Mouse (Mus musculus): ENCODE measurements around the gene 1110059G10Rik. TPM values are rescaled to one million over a fixed set of nuclear protein-coding genes. Genes with fewer than 3 reads are reported as not detected.
A peak's percentile ranks its signal among the peaks of the same experiment; 100 is the strongest.

The 1110059G10Rik gene
- 10 to 100 TPM; 25.4 to 31.7 TPM for polyA plus RNA-seq (2017; shearing (Covaris generic))

DNA sequence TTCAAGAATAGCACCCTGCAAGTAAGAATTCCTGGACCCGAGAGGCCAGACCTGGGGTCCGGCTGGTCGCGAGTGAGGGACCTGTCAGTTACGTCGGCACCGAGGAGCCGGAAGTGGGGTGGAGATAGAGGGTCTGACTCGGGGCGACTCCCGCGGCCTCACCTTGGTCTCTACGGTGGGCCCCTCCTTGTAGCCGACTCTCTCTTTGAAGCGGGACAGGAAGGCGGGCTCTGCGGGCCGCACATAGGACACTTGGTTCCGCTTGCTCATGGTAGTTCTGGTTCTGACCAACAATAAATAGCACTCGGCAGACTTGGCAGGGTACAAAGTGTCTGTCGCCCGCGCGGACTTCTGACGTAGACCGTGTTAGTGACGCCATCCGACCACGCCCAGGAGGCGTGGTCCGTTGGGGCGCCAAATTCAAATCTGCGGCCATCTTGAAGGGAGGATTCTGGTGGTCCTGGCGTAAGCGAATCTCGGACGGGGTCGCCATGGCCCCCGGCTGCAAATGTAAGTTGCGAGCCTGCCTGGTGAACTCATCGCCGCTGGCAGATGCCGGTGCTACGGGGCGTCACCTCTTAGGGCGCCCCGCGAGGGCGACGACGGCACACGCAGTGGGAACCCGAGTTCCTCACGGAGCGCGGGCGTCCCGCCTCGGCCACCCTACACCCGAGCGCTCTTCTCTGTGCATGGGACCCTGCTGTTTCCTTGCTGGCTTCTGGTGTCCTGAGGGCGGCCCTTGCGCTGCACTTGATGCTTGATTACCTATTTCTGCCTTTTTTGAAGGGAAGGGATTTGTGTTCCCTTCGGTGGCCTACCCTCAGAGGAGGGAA is at the start of gene 1110059G10Rik, which contains the start of gene Kif15:
Gene 1110059G10Rik, minus strand, starts transcription at position 358 of the 833 bp plus-strand sequence.
Gene Kif15, plus strand, starts transcription at position 404 of the 833 bp plus-strand sequence.
- ATAC-seq, result peak; percentile 96

DNA sequence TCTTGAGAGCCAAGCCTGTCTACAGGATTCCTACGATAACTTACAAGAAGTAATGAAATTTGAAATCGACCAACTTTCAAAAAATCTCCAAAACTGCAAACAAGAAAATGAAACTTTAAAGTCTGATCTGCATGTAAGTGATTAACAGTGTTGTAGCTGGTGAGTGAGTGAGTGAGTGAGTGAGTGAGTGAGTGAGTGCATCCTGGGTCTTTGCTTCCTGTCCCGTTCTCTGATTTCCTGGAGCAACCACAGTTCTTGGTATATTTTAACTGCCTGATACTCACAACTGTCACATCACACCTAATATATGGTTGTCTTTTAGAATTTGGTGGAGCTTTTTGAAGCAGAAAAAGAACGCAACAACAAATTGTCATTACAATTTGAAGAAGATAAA is 48.4 kb upstream of the 1110059G10Rik start:
- ATAC-seq, result peak; percentile 73

DNA sequence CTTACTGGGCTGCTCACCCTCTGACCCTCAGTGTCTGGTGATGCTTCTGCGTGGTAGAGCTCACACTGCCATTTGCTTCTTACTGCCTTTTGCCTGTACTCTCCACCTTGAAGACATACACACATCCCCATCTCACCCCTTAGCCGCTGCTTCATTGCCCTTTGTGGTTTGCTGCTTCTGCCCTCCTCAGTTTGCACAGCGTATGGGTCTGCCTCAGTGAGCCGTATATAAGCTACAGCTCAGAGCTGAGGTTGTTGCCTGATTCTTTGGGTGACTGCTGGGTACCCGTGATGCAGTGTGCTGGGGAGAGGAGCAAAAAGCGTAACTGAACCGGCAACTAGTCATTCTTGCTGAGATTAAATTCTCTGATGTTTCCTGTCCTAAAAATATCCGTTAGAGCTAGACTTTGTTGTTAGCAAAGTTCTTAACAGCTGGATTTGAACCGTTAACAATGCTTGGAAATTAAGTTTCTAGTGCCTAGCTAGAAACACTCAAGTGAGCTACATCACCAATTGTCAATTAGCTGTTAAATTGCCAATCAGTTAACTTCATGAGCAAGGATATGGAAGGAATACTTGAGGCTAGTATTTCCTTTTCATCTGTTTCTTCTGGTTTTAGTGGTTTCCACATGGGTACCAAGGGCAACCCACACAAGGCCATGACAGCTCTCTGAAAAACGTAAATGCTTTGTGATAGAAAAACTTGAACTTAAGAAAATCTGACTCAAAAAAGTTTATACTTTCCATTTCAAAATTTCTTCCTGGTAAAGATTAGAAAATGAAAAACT is 47.8 kb upstream of the 1110059G10Rik start:
- peak; percentile 70 for ATAC-seq

DNA sequence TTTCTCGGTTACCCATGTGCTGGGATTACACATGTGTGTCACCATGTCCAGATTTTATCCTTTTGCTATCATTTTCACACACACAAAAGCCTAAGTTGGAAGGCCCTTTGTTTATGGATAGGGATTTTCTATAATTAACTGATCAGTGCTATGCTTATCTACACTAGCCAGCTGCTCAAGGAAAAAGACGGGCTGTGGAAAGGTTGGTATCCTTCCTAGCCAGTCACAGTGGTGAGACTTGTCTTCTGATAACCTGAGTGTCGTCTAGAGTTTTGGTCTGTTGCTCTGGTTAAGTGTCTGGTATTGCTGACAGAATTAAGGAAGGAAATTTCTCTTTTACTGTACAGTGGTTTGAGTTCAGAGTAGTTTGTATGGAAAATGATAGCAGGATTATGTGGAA is 21.9 kb downstream of the 1110059G10Rik start:
- no peak for ATAC-seq

DNA sequence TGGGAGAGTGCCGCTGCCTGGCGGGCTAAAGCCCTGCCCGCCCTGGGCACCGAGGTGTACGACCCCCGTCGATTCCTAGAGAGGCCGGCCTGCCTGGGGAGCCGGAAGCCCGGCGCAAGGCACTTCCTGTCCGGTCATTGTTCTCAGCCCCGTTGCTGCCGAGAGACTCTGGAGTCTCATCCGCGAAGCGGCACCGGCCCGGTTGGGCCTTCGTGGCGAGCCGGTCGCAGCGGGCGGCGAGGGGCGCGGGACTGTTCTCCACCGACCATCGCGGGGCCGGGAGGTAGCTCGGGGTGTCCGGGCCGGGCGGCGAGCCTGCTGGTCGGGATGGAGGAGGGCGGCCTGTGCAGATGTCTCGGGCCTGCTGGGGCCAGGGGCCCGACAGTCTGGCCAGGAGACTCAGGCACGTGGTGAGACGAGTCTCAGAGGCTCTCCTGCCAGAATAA is 27.8 kb downstream of the 1110059G10Rik start, which contains the start of gene Zfp105:
Gene Zfp105, plus strand, starts transcription at position 137 of the 446 bp plus-strand sequence.
- ATAC-seq, result no peak

DNA sequence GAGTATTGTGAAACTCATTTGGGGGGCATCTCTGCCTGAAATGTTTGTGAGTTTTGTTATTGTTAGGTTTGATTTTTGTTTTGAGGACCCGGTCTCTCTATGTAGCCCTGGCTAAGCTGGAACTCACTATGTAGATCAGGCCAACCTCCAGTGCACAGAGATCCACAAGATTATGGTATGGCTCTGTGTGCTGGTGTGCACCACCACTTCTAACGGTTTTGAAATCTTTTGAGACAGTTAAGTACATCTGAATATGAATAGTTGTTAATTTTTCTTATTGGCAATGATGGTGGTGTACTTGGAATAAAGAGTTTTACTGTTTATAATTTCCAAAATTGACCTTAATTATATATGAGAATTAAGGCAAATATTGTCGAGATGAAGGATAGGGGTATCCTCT is 28.4 kb downstream of the 1110059G10Rik start:
- ATAC-seq, result no peak

DNA sequence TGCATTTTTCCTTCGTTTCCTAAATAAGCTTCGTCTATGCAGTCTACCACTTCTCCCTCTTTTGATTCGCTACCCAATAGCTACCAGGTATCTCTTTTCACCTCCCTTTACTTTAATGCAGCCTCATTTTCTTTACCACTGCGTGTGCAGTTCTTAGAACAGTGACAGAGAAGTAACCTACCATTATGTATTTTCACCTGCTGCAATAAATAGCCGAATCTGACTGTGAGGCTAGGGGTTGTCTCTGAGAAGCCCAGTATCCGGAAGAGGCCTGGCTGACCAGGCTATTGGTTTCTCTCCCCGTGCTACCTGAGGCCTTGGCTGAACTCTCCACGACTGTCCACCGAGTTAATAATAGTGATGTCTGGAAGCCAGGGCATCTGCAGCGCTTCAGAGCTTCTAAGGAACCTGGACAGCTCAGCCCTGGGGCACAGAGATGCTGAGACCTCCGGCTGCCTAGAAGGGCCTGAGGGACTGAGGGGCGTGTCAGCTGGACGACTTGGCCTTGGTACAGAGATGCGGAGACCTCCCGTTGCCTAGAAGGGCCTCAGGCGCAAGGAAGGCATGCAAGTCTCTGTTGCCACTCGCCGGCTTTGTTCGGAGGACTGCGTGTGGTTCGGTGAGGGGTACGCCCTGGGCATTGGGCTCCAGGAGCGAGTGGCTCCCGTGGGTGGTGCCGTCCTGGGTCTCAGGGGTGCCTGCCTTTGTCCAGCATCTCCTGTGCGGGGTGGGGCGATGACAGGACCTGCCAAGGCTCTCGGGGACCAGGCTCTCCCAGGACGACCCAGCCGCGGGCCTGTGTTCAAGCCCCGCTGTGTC is 47.9 kb downstream of the 1110059G10Rik start:
- no peak for ATAC-seq

DNA sequence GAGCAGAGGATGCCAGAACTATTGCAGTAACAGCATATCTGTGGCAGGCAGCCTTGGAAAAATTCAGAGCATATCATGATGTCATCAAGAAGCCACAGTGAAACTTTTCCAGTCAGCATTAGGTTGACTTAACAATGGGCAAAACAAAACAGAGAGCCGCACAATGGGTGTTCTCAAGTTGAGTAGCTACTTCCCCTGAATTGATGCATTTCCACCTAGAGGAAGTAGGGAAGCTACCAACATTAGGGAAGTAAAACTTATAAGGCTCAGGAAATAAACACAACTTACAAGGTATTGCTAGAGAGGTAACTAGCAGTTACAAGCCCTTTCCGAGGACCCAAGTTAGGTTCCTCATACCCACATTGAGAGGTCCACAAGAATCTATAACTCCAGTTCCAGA is 49.8 kb downstream of the 1110059G10Rik start:
- no peak for ATAC-seq

Other genes starting within 250 kb of the 1110059G10Rik start
- gene Topaz1, start 203.7 kb downstream of the 1110059G10Rik start, polyA plus RNA-seq (2017; shearing (Covaris generic)), result not detected
- gene Tcaim, start 145.5 kb downstream of the 1110059G10Rik start, polyA plus RNA-seq (2017; shearing (Covaris generic)), result 10 to 100 TPM; 18.0 to 19.4 TPM
- 1 to 10 TPM; 1.4 to 3.1 TPM for gene Gm35549, start 107.0 kb downstream of the 1110059G10Rik start, polyA plus RNA-seq (2017; shearing (Covaris generic))
- gene Zfp445, start 85.0 kb downstream of the 1110059G10Rik start, polyA plus RNA-seq (2017; shearing (Covaris generic)), result 10 to 100 TPM; 38.3 to 85.0 TPM
- 1 to 10 TPM; 2.8 to 4.9 TPM for gene Zkscan7, start 65.3 kb downstream of the 1110059G10Rik start, polyA plus RNA-seq (2017; shearing (Covaris generic))
- not detected for gene Zfp105, start 27.9 kb downstream of the 1110059G10Rik start, polyA plus RNA-seq (2017; shearing (Covaris generic))
- 1 to 10 TPM; 5.7 to 8.5 TPM for gene Kif15, start within 50 bp of the 1110059G10Rik start, polyA plus RNA-seq (2017; shearing (Covaris generic))
- gene Tmem42, start 70.3 kb upstream of the 1110059G10Rik start, polyA plus RNA-seq (2017; shearing (Covaris generic)), result 10 to 100 TPM; 15.1 to 18.6 TPM
- 1 to 10 TPM in 1 of 2 experiments, under 1 TPM in 1; 0.83 to 1.7 TPM for gene Tgm4, start 83.7 kb upstream of the 1110059G10Rik start, polyA plus RNA-seq (2017; shearing (Covaris generic))
- gene Zdhhc3, start 162.2 kb upstream of the 1110059G10Rik start, polyA plus RNA-seq (2017; shearing (Covaris generic)), result 10 to 100 TPM; 11.5 to 13.1 TPM
- 100 to 1,000 TPM; 105 to 108 TPM for gene Exosc7, start 162.2 kb upstream of the 1110059G10Rik start, polyA plus RNA-seq (2017; shearing (Covaris generic))
- gene Clec3b, start 199.9 kb upstream of the 1110059G10Rik start, polyA plus RNA-seq (2017; shearing (Covaris generic)), result not detected